Mouse (Mus musculus) G1E-ER4 (cell line): ENCODE measurements at regions not wholly inside any gene's neighbourhood (a gene's known extent, or its start where the extent isn't known, plus 50 kb on each side); places are given as distances from the start of the nearest gene placed in this dataset.
A peak's percentile ranks its signal among the peaks of the same experiment; 100 is the strongest.

Source experiments
- GATA1 ChIP-seq: IDR thresholded peaks from one replicate; pipeline ENCODE4 v1.8.0; 2012; ENCODE audit warnings: low read length, inconsistent platforms

DNA sequence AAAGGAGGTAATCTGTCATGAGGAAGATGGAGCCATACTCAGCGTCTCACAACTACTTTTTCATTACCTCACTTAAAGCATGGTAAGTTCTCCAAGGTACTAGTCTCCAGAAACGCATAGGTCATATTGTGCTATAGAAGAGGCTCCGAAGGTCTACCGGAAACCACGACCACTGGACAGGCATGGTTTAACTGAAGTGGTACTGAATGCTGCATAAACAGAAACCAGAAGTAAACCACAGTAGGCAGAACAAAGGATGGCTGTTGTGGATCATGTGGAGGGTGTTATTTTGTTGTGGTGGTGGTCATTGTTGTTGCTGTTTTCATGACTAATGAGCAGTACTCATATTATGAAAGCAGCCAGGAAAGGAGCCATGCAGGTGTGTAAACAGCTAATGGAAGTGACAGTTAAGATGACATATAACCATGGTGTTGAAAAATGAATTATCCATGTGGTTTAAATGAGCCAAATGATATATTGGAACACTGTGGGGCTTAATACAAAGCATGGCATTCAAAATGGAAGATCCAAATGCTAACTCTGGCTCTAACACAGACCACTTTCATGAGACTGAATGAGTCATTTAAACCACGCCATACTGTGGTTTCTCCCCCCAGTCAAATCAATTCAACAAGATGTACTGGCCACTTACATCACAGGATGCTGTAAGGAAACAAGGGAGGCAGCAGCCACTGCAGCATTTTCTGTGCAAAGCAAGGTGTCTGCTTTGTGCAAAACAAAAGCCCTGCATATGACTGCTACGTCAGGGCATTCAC lies 3484.5 kb upstream of the Gm7489 start:
- no peak for TF ChIP-seq GATA1

DNA sequence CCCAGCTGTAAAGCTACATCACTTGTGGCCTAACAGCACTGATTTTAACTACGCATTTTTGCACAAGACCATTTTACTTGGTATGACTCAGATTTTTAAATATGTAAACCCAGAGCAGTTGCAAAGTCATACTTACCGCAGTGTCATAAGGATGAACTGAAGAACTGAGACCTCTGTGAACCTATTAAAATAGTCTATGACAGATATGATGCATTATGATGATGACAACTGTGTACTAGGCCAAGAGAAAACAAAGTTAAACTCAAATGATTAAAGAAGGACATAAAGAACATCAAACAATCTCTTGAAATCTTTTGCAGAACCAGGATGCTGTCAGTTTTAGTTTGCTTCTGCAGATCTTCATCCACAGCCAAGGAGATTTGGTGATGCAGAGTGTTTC lies 3483.3 kb upstream of the Gm7489 start:
- no peak for TF ChIP-seq GATA1

DNA sequence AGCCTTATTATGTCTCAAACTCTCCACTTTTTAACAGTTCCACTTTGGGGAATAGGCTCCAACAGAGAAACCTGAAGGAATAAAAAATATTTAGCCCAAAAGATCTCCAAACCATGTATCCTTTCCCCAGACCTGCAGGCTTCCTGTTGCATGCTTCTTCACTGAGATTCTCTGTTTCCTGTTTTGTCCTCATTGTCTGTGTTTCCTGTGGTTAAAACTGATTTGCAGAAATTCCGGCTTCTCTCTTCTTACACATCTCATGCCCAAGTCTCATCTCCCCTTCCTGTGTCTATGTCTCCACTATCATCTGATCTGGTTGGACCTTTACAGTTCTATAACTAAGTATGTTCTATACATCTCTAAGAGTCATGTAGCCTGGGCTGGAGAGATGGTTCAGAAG lies 3482.2 kb upstream of the Gm7489 start:
- no peak for TF ChIP-seq GATA1

DNA sequence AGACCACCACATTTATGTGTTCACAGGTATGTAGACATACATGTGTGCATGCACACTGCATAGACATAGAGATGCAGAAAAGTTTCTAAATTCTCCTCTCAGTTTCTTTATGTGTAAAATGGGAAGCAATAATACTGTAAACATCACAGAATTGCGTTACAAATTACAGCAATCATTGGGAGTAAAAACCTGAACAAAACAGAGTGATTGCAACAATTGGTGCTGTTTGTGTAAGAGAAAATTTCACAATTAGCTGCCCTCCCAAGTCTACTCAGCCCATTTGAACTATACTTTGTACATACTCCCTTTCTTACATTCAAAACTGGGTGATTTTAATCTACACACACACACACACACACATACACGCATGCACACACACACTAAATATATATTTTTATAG lies 3480.8 kb upstream of the Gm7489 start:
- TF ChIP-seq GATA1, result no peak

DNA sequence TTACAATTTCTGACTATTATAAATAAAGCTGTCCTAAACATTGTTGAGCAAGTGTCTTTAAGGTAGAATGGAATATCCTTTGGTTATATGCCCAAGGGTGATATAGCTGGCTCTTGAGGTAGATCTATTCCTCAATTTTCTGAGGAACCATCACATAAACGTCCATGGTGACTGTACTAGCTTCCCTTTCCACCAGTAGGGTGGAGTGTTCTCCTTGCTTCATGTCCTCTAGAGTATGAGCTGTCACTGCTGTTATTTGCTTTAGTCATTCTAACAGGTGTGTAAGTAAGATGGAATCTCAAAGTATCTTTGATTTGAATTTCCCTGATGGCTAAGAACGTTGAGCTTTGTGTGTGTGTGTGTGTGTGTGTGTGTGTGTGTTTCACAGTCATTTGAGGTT lies 3475.7 kb upstream of the Gm7489 start:
- no peak for TF ChIP-seq GATA1

DNA sequence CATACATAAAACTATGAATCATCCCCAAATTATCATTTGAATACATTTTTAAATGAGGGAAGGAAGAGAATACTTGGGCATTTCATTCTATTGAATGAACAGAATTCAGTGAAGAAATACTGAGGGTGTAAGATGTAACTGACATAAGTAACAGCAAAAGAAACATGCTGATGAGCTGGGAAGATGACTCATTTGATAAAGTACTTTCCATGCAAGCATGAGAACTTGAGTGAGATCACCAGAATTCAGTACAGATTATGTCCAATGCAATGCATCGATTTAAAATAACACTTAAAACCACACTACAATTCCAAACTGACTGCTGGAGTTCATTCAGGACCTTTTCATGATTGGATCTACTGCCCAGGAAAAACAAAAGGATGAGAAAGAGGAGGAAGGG lies 3467.1 kb upstream of the Gm7489 start:
- no peak for TF ChIP-seq GATA1

DNA sequence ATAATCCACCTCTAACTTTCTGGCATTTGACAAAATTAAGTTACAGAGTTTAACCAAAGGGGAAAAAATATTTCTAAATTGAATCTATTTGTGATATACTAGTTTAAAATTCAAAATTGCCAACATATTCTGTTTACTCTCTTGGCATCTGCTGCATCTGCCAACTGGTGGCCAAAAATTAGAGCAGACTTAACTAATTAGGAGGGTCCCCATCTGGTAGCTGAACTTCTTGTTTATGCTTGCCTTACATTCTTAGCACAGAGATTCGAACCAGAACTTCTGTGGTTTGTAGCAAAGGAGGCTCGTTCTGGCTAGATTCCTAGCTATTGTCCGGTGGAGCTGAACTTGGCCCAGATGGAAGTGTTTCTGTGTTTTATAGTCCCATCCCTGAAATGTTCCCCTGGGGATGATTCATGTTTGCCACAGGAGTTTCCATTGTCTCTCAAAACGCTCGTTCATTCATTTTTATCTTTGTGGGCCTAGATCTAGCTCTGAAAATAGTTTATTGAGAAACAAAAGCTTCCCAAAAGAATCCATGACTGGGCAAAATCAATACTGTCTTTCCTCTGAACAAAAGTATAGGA lies 3461.5 kb upstream of the Gm7489 start:
- no peak for TF ChIP-seq GATA1

DNA sequence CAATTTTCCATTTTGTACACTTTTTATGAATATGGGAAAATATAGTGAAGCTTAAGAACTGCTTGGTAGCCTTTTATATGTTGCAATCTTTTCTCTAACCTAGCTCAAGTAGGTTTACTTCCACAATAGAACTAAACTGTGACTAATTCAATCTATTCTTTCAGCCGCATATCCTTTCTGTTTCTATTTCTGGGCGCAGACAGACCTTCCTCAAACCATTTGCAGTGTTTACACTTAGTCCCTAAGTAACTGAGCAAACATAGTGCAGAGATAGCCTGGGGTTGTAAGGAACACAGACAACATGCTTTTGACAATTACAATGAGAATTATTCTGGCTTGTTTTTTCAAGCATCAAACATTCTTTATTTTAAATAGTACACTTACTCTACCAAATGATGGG lies 3435.1 kb upstream of the Gm7489 start:
- no peak for TF ChIP-seq GATA1

DNA sequence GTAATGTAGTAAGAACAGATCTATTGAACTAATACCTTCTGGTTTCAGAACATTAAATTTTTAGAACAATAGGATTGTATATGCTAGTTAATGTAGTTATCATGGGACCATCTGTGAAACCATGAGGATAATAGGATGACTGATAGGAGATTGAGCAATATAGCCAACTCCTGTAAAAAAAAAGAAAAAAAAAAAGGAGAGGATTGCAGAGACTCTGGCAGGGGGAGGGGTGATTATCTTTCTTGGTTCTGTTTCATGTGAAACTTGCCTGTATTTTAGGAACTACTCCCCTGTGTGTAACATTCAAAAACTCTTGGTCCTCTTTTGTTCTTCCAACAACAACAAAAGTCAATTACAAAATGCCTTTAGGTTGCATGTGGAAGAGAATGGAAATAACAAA lies 3412.1 kb upstream of the Gm7489 start:
- no peak for TF ChIP-seq GATA1

DNA sequence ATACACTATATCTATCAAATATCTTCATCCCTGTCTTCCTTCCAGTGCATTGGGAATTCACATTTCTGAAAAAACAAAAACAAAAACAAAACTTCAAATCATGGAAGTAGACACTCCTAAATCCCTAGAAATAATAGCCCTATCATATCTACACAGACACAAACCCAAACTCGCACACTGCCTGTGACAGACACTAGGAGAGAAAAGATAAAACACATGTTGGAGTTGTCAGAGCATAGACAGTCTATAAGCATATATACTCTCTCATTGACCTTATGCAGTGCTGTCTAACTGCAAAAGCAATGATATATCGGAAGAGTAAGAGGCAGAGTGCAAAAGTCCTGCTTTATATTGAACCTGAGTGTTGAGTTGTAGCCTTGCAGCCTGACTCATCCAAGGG lies 3386.0 kb upstream of the Gm7489 start:
- TF ChIP-seq GATA1, result no peak

DNA sequence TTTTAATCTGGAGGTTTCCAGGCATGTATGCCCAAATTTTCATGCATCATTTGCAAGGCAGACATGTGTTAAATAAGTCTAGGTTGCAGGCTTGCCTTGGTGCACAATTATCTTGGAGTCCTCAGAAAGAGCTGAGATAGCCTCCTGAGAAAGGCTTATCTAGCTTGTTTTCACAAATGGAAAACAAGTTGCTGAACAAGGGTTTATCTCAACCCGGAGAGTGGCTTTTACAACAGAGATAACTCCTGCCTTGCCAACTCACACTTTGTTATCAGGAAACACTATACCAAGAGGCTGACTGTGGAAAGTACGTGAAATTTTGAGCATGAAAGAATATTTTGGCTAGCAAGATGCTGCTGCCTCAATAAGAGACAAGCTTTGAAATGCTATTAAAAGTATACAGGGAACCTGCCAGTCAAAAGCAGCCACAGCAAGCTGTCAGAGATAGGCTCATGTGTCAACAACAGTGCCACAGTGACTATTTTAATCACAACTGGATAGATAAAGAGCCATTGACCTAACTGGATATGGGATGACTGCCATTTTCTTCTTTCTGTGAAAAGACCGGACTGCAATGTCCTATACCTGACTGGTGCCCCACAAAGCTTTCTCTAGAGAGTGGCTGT lies 3376.6 kb upstream of the Gm7489 start:
- peak; percentile 97 for TF ChIP-seq GATA1

DNA sequence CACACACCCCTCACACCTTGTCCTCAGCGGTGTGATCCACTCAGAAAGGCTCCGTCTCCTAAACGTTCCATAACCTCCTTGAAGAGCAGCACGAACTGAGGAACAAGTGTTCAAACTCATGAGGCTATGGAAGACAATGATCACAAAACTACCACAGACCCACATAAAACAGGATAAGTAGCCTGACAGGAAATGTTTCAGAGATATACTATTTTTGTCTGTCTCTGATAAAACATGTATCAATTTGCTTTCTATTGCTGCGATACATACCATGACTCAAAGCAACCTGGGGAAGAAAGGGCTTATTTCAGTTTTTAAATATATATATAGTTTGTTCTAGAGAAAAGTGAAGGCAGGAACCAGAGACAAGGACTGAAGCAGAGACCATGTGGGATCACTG lies 3371.7 kb upstream of the Gm7489 start:
- peak; percentile 27 for TF ChIP-seq GATA1

DNA sequence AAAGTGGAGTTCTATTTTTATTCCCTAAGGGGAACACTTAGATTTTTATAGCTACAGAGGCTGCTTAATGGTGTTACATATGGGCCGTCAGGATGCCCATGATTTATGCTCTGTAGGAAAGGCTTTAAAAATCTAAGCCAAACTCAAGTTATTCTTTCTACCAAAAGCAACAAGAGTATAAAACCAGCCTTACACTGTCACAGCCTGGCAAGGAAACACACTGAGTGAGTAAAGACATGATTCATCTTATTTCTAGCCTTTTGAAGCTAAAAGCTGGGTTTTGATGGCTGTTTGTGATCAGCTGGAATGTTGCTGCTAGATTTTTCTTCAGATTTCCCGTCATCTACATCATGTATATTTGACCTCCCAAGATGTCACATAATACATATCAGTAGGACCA lies 3359.9 kb upstream of the Gm7489 start:
- no peak for TF ChIP-seq GATA1

DNA sequence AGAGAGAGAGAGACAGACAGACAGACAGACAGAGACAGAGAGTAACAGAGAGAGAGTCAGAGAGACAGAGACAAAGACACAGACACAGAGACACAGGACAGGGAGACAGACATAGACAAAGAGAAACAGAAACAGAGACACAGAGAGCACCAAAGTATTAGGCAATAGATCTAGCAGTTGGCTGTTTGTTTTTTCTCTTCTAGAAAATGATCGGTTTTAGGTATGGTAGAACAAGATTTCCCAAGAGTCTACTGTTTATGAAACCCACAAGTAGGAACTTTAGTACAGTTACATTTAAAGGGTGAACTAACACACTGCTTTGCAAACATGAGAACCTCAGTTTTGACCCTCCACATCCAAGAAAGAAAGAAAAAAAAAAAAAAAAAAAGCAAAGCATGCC lies 3350.2 kb upstream of the Gm7489 start:
- no peak for TF ChIP-seq GATA1

DNA sequence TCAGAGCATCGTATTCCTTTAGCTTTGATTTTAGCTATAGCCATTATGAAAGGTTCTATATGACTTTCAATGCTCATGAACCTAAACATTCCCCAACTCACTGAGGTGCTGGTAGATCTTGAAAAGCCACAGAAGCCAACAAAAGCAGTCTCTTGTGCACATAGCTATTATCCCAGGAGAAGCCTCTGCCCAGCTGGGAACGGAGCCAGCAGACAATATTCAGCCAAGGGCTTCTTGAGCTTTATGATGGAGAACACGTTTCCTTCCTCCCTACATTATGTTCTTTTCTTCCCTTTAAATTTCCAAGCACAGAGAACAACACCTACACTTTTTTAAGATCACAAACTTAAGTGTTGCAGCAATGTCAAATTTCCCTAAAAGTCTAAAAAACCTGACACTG lies 3321.1 kb upstream of the Gm7489 start:
- TF ChIP-seq GATA1, result no peak

DNA sequence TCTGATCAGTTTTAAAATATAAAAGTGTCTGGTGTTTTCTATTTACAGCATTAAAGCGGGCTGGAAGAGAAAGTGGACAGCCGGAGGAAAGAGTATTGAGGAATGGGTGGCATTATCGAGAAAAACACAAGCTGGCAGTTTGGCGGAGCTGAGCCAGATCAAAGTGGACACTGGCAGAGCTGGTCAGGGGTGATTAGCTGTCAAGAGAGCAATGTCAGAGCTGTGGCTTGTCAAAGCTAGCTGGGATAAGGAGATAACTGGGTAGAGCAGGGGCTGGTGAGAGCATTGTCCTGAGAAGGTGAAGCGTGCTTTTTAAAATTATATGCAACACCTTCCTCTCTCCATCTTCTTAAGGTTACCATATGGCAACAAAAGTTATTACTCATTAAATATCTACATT lies 3303.9 kb upstream of the Gm7489 start:
- TF ChIP-seq GATA1, result no peak

DNA sequence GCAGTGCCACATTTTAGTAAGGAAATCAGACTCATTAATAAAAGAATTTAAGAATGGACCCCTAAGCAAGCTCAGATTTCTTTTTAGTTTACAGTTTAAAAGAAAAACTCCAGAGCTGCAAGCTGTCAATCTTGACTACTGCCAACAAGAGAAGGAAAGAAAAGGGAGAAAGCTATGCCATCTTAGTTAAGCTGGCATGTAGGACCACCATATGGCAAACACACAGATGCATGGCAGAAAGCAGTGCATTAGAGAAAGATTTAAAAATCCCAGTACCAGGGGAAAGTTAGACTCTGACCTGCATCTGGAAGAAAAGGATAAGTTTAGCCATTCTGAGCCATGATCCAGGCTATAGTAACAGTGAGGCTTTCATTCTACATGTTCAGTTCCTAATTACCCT lies 3300.8 kb upstream of the Gm7489 start:
- no peak for TF ChIP-seq GATA1
